13 mouse cellular contexts compared by ENCODE assay signal in genomic region chrX:18165121-18165520, GRCm38 (mm10). TPM values are rescaled to one million over a fixed set of nuclear protein-coding genes. Genes with fewer than 3 reads are reported as not detected.
DNase-seq lines count a peak whose midpoint lies in the region; ATAC-seq lines count a peak whose summit lies in the region.
"Had no signal": no experiment of that assay in that cellular context is flagged by ENCODE, and none has a peak within 500 bp of the region (broad histone marks: within the 10 kb centered on the region; RNA-seq: fewer than 3 reads in every experiment).

No protein-coding gene starts in this region.

- 0 out of 2 replicates have a peak overlapping the region, but pooled peaks have one; percentile 53 for H3K4me2 ChIP-seq in kidney, embryonic 15.5 days
- peak overlapping the region; percentile 59 for H3K4me2 ChIP-seq in embryonic facial prominence, embryonic 13.5 days
- H3K4me2 ChIP-seq in hindbrain, embryonic 15.5 days = peak overlapping the region; percentile 68; the same call in 1 of the 2 replicates
- peak overlapping the region; percentile 66; the same call in 1 of the 2 replicates for H3K4me2 ChIP-seq in midbrain, embryonic 15.5 days

- no peak overlapping the region for H3K4me3 ChIP-seq in kidney, embryonic 15.5 days (replicated peaks)
- no peak overlapping the region for H3K4me3 ChIP-seq in embryonic facial prominence, embryonic 13.5 days
- H3K4me3 ChIP-seq in hindbrain, embryonic 15.5 days = no peak overlapping the region
- H3K4me3 ChIP-seq in midbrain, embryonic 15.5 days = no peak overlapping the region

- WGBS in kidney, embryonic 15.5 days = 67% methylated on average over 2 of the region's 2 CpGs
- 74% methylated on average over 2 of the region's 2 CpGs for whole genome bisulfite sequencing in embryonic facial prominence, embryonic 13.5 days
- WGBS in hindbrain, embryonic 15.5 days = 73% methylated on average over 2 of the region's 2 CpGs
- 69% methylated on average over 2 of the region's 2 CpGs for WGBS in midbrain, embryonic 15.5 days

- ATAC-seq in kidney, embryonic 15.5 days (replicated peaks; ENCODE audit: low FRiP score) = no peak
- ATAC-seq in embryonic facial prominence, embryonic 13.5 days (ENCODE audit: insufficient number of reproducible peaks, insufficient read depth, low FRiP score, low TSS enrichment, low read depth) = no peak
- ATAC-seq in hindbrain, embryonic 15.5 days (ENCODE audit: low FRiP score, low read depth) = no peak
- no peak for ATAC-seq in midbrain, embryonic 15.5 days (replicated peaks)

- H3K27me3 ChIP-seq in kidney, embryonic 15.5 days = no peaks in the 10 kb centered on the region
- H3K27me3 ChIP-seq in embryonic facial prominence, embryonic 13.5 days = no peaks in the 10 kb centered on the region
- H3K27me3 ChIP-seq in hindbrain, embryonic 15.5 days = no peaks in the 10 kb centered on the region
- no peaks in the 10 kb centered on the region for H3K27me3 ChIP-seq in midbrain, embryonic 15.5 days (replicated peaks)

- no peak for DNase-seq in kidney, postnatal 14 days
- no peak for DNase-seq in urinary bladder, postnatal 10 days (ENCODE audit: low spot score)
- no peak for DNase-seq in left cerebral cortex, postnatal 14 days (ENCODE audit: low spot score in 2 of 2)
- DNase-seq: adrenal gland, postnatal 14 days; cerebellum, postnatal 10 days; left cerebral cortex, postnatal 4 days; thymus, postnatal 4 days had no signal

- intact Hi-C loops in left cerebral cortex, postnatal 14 days (cut with DNase I) = loop anchor here (10.0 kb wide), 1 partner anchor 280 kb away; no protein-coding TSS in a partner anchor

- H3K27ac ChIP-seq in kidney, embryonic 15.5 days = no peak overlapping the region
- no peak overlapping the region for H3K27ac ChIP-seq in embryonic facial prominence, embryonic 13.5 days
- H3K27ac ChIP-seq in hindbrain, embryonic 15.5 days (replicated peaks) = no peak overlapping the region
- H3K27ac ChIP-seq in midbrain, embryonic 15.5 days = no peak overlapping the region

- H3K9me3 ChIP-seq in kidney, embryonic 15.5 days (replicated peaks) = no peaks in the 10 kb centered on the region
- no peaks in the 10 kb centered on the region for H3K9me3 ChIP-seq in embryonic facial prominence, embryonic 13.5 days
- no peaks in the 10 kb centered on the region for H3K9me3 ChIP-seq in hindbrain, embryonic 15.5 days
- no peaks in the 10 kb centered on the region for H3K9me3 ChIP-seq in midbrain, embryonic 15.5 days

- no peaks in the 10 kb centered on the region for H3K4me1 ChIP-seq in kidney, embryonic 15.5 days
- H3K4me1 ChIP-seq in embryonic facial prominence, embryonic 13.5 days = no peaks in the 10 kb centered on the region
- no peaks in the 10 kb centered on the region for H3K4me1 ChIP-seq in hindbrain, embryonic 15.5 days (replicated peaks)
- H3K4me1 ChIP-seq in midbrain, embryonic 15.5 days = no peaks in the 10 kb centered on the region

- H3K36me3 ChIP-seq in kidney, embryonic 15.5 days = no peaks in the 10 kb centered on the region
- no peaks in the 10 kb centered on the region for H3K36me3 ChIP-seq in embryonic facial prominence, embryonic 13.5 days
- no peaks in the 10 kb centered on the region for H3K36me3 ChIP-seq in hindbrain, embryonic 15.5 days
- no peaks in the 10 kb centered on the region for H3K36me3 ChIP-seq in midbrain, embryonic 15.5 days (replicated peaks)

- H3K9ac ChIP-seq in kidney, embryonic 15.5 days = no peak overlapping the region
- H3K9ac ChIP-seq in embryonic facial prominence, embryonic 13.5 days = no peak overlapping the region
- no peak overlapping the region for H3K9ac ChIP-seq in hindbrain, embryonic 15.5 days
- H3K9ac ChIP-seq in midbrain, embryonic 15.5 days = no peak overlapping the region

RNA-seq across cellular contexts. Expression of gene Kdm6a, which starts 2.7 kb away (rescaled TPM):
- polyA plus RNA-seq in kidney, embryonic 15.5 days (2015; fragmentation: Nextera tagmentation; extraction: Ambion mirVana) = 23.1 and 25.1 TPM in 2 replicates
- 24.2 and 26.5 TPM in 2 replicates for polyA plus RNA-seq in embryonic facial prominence, embryonic 13.5 days (2015; fragmentation: Nextera tagmentation; extraction: Ambion mirVana)
- polyA plus RNA-seq in hindbrain, embryonic 15.5 days (2015; fragmentation: Nextera tagmentation; extraction: Ambion mirVana) = 16.9 and 18.1 TPM in 2 replicates
- 20.4 and 21.5 TPM in 2 replicates for polyA plus RNA-seq in midbrain, embryonic 15.5 days (2015; fragmentation: Nextera tagmentation; extraction: Ambion mirVana)
- total RNA-seq in left cerebral cortex, postnatal 14 days (2021) = 10 to 100 TPM; 40.9 to 52.4 TPM

RNA-seq across cellular contexts. Expression of gene Dusp21, which starts 19.5 kb away (rescaled TPM):
- not detected in 2 replicates for polyA plus RNA-seq in kidney, embryonic 15.5 days (2015; fragmentation: Nextera tagmentation; extraction: Ambion mirVana)
- polyA plus RNA-seq in embryonic facial prominence, embryonic 13.5 days (2015; fragmentation: Nextera tagmentation; extraction: Ambion mirVana) = not detected in 2 replicates
- not detected in 2 replicates for polyA plus RNA-seq in hindbrain, embryonic 15.5 days (2015; fragmentation: Nextera tagmentation; extraction: Ambion mirVana)
- polyA plus RNA-seq in midbrain, embryonic 15.5 days (2015; fragmentation: Nextera tagmentation; extraction: Ambion mirVana) = not detected in 2 replicates
- total RNA-seq in left cerebral cortex, postnatal 14 days (2021) = not detected
- total RNA-seq: adrenal gland, postnatal 14 days; left cerebral cortex, postnatal 4 days had no signal
- polyA plus RNA-seq: frontal cortex, adult 2 months; small intestine, adult 2 months had no signal
